Mouse (Mus musculus) spleen, postnatal 10 days (tissue): ENCODE data around the gene Tes.

Experiments
- DNase-seq, 2 experiments: peaks; one replicate each; pipeline ENCODE4 v3.0.0; 2021 to 2022; ENCODE audit warnings: low spot score in 2 of 2

Gene Tes

DNA sequence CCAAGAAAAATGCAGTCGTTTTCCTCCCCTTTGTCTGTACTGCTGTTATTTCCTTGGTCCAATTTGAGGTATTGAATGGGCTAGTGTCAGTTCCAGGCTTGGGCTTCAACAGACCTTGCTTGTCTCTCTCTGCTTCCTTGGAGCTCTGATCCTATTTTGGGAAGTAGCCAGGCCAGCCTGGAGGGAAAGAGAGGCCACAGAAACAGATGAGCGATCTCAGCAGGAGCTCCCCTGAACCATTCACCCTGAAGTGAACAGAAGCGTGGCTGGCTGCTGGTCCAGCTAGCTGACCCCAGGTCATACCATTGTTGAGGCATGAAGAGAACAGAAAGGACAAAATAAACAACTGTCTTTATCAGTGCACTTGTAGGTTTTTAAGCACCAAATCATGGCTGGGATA is 12.8 kb downstream of the Tes start:
- no peak for DNase-seq

DNA sequence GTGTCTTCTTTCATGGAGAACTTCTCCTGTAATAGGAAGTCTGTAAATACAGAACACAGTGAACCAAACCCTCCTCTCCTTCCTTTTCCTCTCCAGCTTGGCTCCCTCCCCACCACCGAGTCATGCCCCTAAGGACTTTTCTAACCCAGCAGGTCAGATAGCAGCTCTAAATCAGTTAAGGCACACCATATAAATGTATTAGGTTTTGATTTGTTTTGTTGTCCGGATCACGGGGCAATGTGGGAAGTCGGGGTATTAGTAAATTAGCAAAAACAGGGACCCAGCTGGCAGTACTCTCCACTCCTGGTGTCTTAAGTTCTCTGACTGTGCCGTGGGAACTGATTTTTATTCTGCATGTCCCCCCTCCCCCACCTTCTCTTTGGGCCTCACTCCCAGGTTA is 14.4 kb downstream of the Tes start:
- DNase-seq = no peak

DNA sequence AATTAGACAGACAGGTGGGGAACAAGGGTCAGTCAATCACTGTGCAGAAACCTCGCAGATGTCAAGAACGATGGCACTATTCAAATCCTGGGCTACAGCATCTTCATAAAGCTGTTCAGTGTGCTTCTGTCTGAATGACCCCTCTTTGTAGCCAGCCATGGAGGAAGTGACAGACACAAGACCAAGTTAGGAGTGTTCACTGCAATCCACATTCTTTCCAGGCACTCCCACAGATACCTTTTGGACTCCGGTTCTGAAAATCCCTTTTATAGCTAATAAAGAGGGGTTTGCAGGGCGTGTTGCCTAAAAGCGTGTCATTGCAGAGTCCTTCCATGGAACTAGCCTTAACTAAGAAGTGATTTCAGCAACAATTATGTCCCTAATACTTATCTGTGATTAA is 14.9 kb downstream of the Tes start:
- no peak for DNase-seq

DNA sequence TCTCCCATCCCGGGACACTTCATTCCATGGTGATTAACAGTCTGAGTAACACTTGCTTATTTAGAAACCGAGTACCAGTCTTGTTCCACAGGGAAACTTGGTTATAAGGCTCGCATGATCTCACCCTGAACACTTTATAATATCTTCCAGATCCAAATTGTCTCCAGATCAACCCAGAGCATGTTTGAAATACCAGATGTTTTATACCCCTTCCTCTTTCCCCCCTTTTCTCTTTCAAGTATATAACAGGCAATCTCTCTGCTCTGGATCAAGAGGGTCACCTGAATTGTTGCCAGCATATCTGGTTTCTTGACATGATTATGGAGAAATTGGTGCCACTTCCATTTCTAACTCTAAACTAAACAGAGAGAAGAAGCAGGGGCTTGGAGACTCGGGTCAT is 17.3 kb downstream of the Tes start:
- DNase-seq = no peak

DNA sequence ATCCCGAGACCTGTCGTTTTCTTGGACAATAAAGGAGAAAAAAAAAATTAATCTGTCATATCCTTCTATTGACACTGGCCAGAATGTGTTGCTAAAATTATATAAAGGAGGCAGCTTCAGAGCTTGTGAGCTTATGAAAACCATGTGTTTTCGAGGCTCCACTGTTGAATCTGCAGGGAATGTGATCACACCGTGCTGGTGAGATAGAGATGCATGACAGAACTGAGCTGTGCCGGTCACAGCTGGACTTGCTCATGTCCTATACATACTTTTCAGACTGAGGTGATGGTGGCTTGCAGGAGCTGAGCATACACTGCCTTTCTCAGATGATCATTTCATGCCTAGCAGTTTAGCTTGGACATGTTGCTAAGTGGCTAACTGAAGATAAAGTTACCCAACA is 17.9 kb downstream of the Tes start:
- DNase-seq = no peak

DNA sequence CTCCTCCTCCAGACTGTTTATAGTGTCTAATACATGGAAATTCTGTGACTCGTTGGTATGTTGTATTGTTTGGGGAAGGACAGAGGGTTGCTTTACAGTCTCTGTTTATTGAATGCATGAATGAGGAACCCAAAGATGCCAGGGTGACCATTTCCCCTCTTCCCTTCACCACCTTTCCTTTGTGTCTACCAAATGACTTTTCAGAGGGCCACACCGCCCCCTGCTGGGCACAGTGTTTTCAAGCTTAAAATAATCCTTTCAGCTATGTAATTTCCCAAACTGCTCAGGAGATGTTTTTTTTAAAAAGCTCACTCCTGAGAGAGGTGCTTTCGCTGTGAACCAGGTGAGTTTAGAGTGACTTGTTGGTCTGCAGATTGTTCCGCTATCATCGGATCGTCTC is 22.5 kb downstream of the Tes start:
- peak; percentile 23 to 79 for DNase-seq

DNA sequence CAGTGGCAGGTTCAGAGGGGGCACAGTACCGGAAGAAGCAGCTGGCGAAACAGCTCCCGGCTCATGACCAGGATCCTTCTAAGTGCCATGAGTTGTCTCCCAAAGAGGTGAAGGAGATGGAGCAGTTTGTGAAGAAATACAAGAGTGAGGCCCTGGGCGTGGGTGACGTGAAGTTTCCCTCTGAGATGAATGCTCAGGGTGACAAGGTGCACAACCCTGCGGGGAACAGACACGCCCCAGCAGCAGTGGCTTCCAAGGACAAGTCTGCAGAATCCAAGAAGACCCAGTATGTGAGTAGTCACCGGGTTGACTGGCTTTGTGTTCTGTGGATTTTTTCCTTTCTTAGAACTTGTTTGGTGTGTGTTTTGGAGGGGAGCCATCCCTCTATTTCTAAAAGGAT is 32.4 kb downstream of the Tes start:
- no peak for DNase-seq

DNA sequence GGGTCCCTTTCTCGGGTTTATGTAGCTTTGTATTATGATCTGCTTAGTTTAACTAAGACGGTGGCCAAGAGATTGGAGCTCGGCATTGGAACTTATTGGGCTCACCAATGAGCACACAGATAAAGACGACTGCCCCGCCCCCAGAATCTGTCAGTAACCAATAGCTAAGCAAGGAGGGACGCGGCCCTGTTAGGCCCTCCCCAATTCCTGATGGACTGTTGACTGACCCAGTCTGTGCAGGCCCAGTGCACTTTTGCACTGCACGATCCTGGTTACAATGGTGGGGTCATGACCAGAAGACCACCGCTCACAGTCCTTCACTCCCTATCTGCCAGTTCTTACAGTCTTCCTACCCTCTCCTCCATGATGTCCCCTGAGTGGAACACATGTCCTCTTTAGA is 33.6 kb downstream of the Tes start:
- no peak for DNase-seq

DNA sequence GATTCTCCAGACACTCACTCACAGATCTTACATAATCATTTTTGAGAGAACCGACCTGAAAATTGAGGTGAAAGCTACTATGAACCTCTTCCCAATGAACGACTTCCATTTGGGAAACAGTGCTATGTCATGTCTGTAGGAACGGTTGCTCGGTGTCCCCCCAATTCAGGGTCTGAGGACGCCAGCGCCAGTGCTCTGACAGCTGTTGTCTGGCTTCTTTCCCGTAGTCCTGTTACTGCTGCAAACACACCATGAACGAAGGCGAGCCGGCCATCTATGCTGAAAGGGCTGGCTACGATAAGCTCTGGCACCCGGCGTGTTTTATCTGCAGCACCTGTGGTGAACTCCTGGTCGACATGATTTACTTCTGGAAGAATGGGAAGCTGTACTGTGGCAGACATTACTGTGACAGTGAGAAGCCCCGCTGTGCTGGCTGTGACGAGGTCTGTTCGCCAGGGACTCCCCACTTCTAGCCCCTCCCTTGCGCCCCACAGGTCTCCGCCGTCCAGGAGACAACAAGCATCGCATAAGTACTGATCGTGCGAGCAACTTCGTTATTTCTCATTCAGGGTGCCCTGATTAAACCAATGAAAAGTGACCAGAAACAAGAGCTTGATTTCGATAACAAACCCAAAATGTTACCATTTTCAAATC is 34.7 kb downstream of the Tes start:
- no peak for DNase-seq

DNA sequence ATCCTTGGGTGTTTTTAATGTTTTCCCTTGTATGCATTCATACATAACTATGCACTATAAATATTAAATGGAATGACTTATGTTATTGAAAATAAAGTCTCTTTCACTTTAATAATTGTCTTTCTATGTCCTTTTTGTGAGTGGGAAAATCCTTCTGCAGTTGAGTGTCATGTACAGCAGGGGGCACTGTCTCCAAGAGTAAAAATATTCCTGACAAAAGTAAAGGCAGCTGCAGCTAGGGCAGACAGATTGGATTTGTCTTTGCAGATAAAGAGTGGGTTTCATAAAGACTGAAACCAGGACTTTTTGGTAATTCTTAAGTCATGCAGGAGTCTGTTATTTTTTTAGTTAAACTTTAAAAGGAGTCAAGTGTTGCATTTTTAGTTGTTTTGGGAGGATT is 40.8 kb downstream of the Tes start:
- peak in 1 of 2 experiments; percentile 24 for DNase-seq

DNA sequence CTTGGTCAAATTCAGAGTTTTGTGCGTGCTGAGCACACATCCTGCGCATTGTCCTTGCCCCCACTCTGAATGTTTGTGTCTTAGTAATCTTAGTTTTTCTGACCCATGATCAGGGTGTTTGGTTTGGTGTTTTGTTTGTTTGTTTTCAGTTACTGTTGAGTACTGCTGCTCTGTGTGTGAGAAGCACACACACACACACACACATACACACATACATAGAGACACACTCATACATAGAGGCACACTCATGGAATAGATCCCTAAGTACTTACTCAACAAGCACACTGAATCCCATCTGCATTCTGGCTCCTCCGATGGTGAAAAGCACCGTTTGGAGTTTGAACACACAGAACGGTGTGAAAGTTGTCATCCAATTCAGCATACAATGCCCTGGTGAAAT is 41.5 kb downstream of the Tes start:
- DNase-seq = no peak

DNA sequence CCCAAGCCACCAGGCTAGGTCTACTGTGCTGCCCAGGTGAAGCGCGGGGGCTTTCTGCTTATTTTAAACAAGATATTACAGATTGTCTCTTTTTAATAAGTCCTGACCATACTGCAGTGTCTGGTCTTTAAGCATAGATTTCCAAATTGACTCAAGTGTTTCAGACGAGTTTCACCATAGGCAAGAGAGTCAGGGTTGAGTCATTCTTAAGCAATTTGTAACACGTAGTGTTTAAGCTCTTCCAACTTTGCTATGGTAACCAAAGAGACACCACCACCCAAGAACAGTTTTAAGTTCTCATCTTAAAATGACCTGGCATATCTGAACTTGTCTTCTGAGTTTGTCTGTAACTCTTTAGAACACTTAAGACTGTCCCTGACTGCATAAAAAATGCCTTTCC is 44.3 kb downstream of the Tes start:
- no peak for DNase-seq

DNA sequence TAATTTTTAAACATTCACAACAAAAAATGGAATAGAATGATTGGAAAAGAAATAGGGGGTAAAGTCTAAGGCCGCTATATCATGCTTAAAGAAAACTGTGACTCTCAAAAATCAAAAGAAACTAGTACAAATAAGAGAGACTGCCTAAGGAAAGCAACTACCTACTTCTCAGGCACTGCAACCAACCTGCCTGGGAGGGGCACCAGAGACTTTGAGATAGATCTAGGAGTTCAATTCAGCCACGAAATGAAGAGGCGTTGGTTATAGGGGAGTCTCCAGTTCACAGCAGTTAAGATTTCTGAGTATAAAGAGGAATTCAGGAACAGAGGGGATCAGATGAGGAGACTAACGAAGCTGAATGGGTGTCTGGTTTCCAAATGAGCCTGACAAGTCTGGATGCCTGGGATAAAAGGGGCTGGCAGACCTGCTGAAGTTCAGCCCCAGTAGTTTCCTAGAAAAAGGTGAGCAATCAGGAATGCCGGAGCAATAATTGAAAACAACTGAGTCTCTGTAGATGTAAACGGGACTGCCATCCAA is 45.7 kb downstream of the Tes start:
- no peak for DNase-seq

DNA sequence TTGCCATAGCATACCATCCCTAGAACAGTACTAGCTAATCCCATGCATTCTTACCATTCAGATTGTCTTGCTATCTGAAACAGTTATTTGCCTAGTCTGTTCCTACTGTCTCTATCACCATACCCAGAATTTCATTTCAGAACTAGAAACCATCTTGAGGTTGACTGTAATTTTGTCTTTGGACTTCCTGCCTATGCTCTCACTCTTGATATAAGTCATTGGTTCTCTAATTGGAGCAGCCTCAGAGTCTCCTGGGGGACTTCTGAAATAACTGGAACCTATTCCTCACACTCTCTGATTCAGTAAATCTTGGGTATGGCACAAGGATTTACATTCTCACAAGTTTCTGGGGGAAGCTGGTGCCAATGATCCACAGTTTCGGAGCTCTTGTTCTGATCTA is 47.1 kb downstream of the Tes start:
- DNase-seq = no peak

DNA sequence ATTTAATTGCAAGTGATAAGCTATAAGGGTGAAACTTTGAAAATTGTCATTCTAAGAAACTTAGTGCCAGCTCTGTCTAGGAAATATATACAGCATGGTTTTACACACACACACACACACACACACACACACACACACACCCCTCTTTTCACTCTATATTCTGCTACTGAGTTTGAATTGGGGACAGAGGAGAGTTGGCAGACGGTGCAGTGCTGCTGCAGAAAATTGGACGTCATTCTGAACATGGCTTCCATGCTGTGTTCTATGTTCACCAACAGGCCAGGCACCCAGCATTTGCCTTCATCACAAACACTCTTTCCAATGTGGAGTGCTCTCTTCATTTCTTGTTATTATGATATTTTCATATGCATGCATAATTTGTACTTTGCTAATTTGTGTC is 48.0 kb downstream of the Tes start:
- no peak for DNase-seq

DNA sequence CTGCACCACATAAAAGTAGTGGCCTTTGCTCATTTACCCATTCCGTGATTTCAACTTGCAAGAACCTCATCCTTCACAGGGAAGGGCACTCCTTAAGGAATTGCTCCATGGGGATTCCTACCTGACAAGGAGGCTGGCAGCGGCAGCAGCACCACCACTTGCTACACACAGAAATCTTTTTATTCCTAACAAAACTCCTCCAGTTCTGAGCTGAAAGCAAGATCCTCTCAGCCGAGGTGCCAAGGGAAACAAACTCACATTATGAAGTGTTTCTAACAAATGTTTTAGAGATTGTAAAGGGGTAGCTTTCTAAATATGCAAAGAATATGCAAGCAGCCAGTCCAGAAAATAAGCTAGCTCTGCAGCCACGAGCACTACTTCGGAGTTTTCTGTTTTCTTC is 49.6 kb downstream of the Tes start:
- no peak for DNase-seq

DNA sequence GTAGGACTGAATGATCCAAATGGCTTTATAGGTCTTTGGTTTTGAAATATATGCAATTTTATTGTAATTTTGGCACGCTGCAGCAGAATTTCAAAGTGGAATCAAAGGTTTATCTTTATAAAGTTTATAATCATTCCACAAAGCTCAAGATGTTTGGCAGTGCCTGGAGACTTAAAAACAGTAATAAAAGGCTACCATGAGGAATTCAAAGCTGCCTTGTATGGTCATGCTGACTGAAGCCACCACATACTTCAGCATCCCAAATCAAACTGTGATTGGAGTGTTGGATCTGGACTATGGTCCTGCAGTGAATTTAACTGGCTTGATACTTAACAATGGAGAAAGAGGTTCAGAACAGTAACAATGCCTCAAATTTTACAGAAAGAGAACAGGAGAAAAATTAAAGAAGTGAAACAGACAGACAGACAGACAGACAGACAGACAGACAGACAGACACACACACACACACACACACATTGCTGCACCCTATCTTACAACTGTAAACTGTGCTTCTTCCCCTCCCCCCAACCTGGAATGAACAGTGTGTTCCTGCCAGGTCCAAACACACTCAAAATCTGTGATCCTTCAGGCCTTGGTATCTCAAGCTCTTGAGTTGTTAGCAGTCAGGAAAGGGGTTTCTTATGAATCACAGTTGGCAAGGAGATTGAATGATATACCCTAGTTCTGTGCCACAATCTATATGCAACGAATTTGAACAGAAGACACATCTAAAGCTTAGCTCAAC is 50.3 kb downstream of the Tes start:
- DNase-seq = no peak

DNA sequence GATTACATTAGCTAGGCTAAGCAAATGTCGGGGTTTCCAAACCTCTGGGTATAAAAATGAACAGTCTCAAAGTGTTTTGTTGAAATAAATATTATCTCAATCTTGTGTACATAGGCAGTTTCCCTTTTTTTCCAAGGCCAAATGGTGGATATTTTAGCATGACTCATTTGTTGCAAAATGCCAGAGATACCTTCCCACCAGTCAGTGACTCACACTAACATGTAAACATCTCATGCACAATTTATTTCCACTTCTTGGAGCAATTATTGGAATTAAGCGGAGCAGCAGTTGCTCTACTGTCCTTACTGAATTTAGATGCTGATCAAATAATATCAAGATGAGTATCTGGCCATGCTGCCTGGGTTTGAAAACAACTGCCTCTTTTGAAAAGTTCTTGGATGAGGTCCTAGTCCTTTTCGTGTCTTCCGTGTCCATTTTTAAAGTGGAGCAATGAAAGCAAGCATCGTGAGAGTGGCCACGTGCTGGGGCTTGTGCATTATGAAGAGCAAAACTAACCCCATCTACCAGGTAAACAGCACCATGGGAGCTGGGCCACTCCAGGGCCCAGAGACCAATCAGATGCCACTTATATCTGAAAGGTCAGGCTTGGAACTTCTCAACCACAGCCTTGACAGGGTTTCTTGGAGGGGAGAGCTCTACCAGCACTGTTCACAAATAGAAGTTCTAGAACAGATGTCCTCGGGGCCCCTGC is 54.7 kb downstream of the Tes start:
- DNase-seq = no peak

DNA sequence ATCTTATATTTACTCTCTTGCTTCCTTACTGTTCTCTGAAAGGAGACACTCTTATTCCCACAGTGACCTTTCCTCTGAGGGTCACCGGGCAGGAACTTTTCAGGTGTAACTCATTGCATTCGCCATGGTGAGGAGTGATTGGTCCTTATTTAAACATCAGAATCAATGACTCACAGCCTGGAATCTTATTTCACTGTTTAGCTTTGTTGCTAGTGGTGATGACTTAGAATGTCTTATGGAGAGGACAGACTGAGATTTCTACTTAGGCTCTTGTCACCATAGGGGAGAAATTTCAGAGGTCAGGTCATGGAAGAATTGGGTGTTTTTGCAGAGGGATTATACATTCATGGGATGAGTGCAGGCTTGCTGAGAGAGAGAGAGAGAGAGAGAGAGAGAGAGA is 75.1 kb downstream of the Tes start:
- DNase-seq = no peak

DNA sequence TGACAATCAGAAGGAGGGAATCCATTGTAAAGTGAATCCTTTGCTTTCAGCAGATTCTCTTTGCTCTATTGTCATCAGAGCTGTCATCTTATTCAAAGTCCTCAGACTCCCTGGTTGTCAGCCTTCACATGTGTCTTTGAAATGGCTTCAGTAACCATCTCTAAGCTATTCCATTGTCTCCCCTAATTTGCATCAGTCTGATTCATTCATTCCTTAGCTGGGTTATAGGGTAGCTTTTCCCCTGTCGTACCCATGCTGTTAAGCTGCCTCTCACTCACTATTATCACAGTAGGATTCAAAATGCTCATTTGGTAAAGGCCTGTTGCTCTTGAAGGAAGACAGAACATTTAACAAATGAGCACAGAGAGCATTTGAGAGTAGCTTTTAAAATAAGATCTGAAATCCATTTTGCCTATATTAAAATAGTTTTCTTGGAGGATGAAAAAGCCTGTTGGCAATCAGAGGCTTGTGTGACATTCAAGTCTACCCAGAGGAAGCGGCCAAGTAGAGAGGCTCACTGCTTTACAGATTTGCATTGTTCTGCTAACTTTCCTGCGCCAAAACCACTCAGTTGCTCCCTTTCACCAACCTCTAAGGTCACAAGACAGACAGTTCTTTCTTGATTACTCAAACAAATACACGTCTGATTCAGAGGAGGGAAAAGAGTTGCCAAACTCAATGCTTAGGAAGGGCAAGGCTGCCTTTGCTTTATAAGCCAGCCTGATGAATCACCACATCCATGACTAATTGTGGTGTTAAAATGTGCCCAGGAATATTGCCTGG is 77.8 kb downstream of the Tes start:
- DNase-seq = no peak

DNA sequence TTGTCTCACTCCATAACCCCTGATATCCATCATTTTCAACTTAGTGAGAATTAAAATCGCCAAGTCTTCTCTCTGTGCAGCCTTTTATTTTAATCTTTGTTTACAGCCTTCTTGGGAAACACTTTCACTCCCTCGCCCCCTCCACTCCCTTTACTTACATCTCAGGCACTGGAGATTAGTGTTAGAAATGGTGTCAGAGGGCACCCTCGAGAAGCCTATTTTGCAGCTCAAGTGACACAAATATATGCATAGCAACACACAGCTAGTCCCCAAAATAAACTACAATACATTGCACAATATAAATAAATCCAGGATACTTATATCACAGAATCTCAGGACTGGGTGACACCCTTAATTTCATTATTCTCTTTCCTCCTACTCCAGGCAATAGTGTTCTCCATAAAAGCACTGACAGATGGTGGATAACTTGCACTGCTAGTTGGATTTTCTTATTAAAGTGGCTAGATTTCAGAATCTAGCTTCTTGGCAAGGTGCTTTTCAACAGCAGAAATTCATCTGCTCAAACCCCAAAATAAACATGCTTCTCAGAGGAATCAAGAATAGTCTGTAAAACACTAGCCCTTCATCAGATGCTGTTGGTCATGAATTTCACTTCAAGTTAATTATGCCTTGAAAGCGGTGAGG is 86.2 kb downstream of the Tes start:
- DNase-seq = no peak

DNA sequence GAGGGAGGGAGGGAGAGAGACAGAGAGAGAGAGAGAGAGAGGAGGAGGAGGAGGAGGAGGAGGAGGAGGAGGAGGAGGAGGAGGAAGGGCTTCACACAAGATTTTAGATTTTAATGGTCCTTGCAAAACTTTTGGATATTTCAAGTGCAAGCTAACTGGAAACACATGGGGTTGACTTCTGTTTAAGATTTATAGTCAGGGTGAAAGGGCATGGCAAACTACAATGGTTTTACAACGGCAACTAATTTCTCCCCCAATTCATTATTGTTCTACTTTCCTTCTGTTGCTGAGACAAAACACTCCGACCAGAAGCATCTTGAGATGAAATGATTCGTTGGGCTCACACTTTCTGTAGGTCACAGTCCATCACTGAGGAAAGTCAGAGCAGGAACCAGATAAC is 87.6 kb downstream of the Tes start:
- no peak for DNase-seq
